Mouse (Mus musculus) cortical plate, adult 2 months (tissue): Measurements from ENCODE around the gene Inafm1.

Source experiments
- CTCF ChIP-seq: fragments of 200-500 bp; IDR thresholded peaks from 2 replicates; pipeline ENCODE4 v1.5.1; 2011; ENCODE audit warnings: mild to moderate bottlenecking, control low read depth, low read length; ENCODE audit not compliant: insufficient read depth; ENCODE audit errors: extremely low read depth
- POLR2A ChIP-seq: fragments of 200-500 bp; IDR thresholded peaks from 2 replicates; pipeline ENCODE4 v1.6.1; 2011; ENCODE audit warnings: mild to moderate bottlenecking, low read length, control low read depth; ENCODE audit not compliant: insufficient read depth; ENCODE audit errors: extremely low read depth

DNA sequence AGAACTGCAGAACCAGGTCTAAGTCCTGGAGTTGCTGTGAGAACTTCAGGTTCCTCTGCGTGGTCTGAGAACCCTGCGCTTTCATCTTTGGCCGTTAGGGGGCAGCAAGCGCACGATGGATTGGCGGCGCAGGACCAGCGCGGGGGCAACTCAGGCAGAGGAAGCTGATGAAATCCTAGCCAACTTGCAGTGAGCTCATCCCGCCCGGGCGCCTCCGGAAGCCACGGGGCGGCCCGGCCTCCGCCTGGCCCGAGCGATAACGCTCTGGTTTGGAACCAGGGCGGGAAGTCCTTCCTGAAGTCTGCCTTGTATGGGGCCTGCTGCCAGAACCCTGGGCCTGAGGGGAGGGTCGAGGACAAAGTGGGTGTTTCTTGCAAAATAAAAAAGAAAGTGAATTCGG lies 21.4 kb upstream of the Inafm1 start:
- TF ChIP-seq POLR2A (no peak), CTCF (peak; percentile 95)
